Mouse (Mus musculus) spleen, adult 2 months (tissue): Measurements from ENCODE around the gene Dpep1. TPM values are rescaled to one million over a fixed set of nuclear protein-coding genes. Genes with fewer than 3 reads are reported as not detected.

Experiments
- DNase-seq, 2 experiments: peaks; one replicate each; pipeline versions ENCODE4 v3.0.0 to v3.0.0-alpha.2; 2012 to 2021; ENCODE audit warnings: low spot score in 2 of 2, low read depth in 1 of 2
- H3K27ac ChIP-seq: fragments of 200-500 bp; 2 replicates; pipeline ENCODE4 v1.5.1; 2012; ENCODE audit warnings: low read length, inconsistent platforms; ENCODE audit not compliant: insufficient read depth
- H3K27me3 ChIP-seq: fragments of 200-500 bp; 2 replicates; pipeline ENCODE4 v1.6.1; 2012; ENCODE audit warnings: mild to moderate bottlenecking, moderate library complexity, low read length, inconsistent platforms; ENCODE audit not compliant: control insufficient read depth, insufficient read depth
- H3K36me3 ChIP-seq: fragments of 200-500 bp; 2 replicates; pipeline ENCODE4 v1.6.1; 2012; ENCODE audit warnings: mild to moderate bottlenecking, low read length, inconsistent platforms; ENCODE audit not compliant: control insufficient read depth, insufficient read depth
- H3K4me1 ChIP-seq: fragments of 200-500 bp; 2 replicates; pipeline ENCODE4 v1.6.1; 2011; ENCODE audit warnings: inconsistent platforms; ENCODE audit not compliant: control insufficient read depth, insufficient read depth, insufficient read length
- H3K4me3 ChIP-seq: fragments of 200-500 bp; 2 replicates; pipeline ENCODE4 v1.5.1; 2011; ENCODE audit warnings: mild to moderate bottlenecking, inconsistent platforms; ENCODE audit not compliant: insufficient read depth, insufficient read length; ENCODE audit errors: extremely low read depth
- CTCF ChIP-seq: fragments of 200-500 bp; IDR thresholded peaks from 2 replicates; pipeline ENCODE4 v1.5.1; 2011; ENCODE audit warnings: mild to moderate bottlenecking, inconsistent platforms; ENCODE audit not compliant: insufficient read depth, insufficient read length, insufficient replicate concordance; ENCODE audit errors: extremely low read depth
- POLR2A ChIP-seq: fragments of 200-500 bp; IDR thresholded peaks from 2 replicates; pipeline ENCODE4 v1.6.1; 2011; ENCODE audit warnings: low read depth, low read length, inconsistent platforms
- WGBS: fragments of 180-500 bp; shearing (Covaris S2); methylation state at CpG from one replicate; pipeline ENCODE4 v1.1.7; 2018; 5-methylcytosine and 5-hydroxymethylcytosine counted together
- polyA plus RNA-seq: library from polyadenylated mRNA; depleted of rRNA; stranded (reverse); fragments of >200 nt; gene quantifications from 2 replicates; pipeline ENCODE4 v1.2.3, GENCODE M21; 2012

Dpep1 gene
- polyA plus RNA-seq, 1 experiment, result 1.6 TPM

GRCm38 (mm10) chr8:123211876-123212275, 25.8 kb downstream of the Dpep1 start:
- Histone ChIP-seq H3K27ac (no peak overlapping the region), H3K36me3 (peaks cover 26% of the 10 kb centered on the region), H3K4me3 (peak overlapping the region; percentile 87), H3K27me3 (no peaks in the 10 kb centered on the region), H3K4me1 (peaks cover 8% of the 10 kb centered on the region; the same call in 1 of the 2 replicates)
- no peak for DNase-seq
- TF ChIP-seq CTCF, result no peak
- TF ChIP-seq POLR2A, result no peak
- WGBS, result 18% methylated on average over 10 of the region's 10 CpGs

- peak; percentile 92 for TF ChIP-seq POLR2A
- peak; percentile 32; the same call in 1 of the 2 replicates for TF ChIP-seq CTCF
- Histone ChIP-seq H3K27me3 (no peaks in the 10 kb centered on the region), H3K4me1 (peaks cover 8% of the 10 kb centered on the region; the same call in 1 of the 2 replicates), H3K4me3 (peak within 1 kb of the TSS; percentile 87), H3K27ac (peak within 1 kb of the TSS; percentile 21), H3K36me3 (peaks cover 21% of the 10 kb centered on the region)
- DNase-seq, result peak; percentile 75 to 81
- under 1% methylated on average over 67 of the region's 76 CpGs for WGBS
These were observed 26.5 kb downstream of the Dpep1 start, which contains the start of the genes Chmp1a and Spata33 for GRCm38 (mm10) chr8:123212321-123213117. TSS of gene Chmp1a (minus strand) at chr8:123212763. TSS of gene Spata33 (plus strand) at chr8:123212832.

- TF ChIP-seq CTCF (no peak), POLR2A (no peak)
- no peak for DNase-seq
- H3K27ac ChIP-seq, result no peak overlapping the region
These were observed 27.2 kb downstream of the Dpep1 start for GRCm38 (mm10) chr8:123213118-123213772.

GRCm38 (mm10) chr8:123215430-123215829, 29.4 kb downstream of the Dpep1 start:
- H3K4me1 ChIP-seq, result peaks cover 8% of the 10 kb centered on the region; the same call in 1 of the 2 replicates
- H3K36me3 ChIP-seq, result no peaks in the 10 kb centered on the region
- no peak overlapping the region for H3K4me3 ChIP-seq
- no peak for DNase-seq
- H3K27me3 ChIP-seq, result no peaks in the 10 kb centered on the region
- no peak overlapping the region for H3K27ac ChIP-seq
- no peak for TF ChIP-seq POLR2A
- TF ChIP-seq CTCF, result no peak
- WGBS, result 76% methylated on average over 3 of the region's 3 CpGs

More at GRCm38 (mm10) chr8:123213118-123213772, 27.2 kb downstream of the Dpep1 start:
- H3K36me3 ChIP-seq, result peaks cover 15% of the 10 kb centered on the region
- no peaks in the 10 kb centered on the region for H3K27me3 ChIP-seq
- H3K4me3 ChIP-seq, result peak overlapping the region; percentile 58
- peaks cover 8% of the 10 kb centered on the region; the same call in 1 of the 2 replicates for H3K4me1 ChIP-seq
- 30% methylated on average over 22 of the region's 22 CpGs for WGBS

GRCm38 (mm10) chr8:123220917-123221316, 34.9 kb downstream of the Dpep1 start:
- WGBS, result 21% methylated on average over 1 of the region's 1 CpGs
- H3K4me1 ChIP-seq, result peaks cover 4% of the 10 kb centered on the region; the same call in 1 of the 2 replicates
- TF ChIP-seq POLR2A, result no peak
- no peak for TF ChIP-seq CTCF

GRCm38 (mm10) chr8:123224278-123225266, 38.5 kb downstream of the Dpep1 start, which contains the start of gene Cdk10:
TSS of gene Cdk10 (plus strand) at chr8:123224842.
- peak within 1 kb of the TSS; percentile 80 for H3K4me3 ChIP-seq

More at GRCm38 (mm10) chr8:123220917-123221316, 34.9 kb downstream of the Dpep1 start:
- no peak for DNase-seq
- Histone ChIP-seq H3K27me3 (no peaks in the 10 kb centered on the region), H3K27ac (no peak overlapping the region), H3K36me3 (no peaks in the 10 kb centered on the region), H3K4me3 (no peak overlapping the region)

More at GRCm38 (mm10) chr8:123224278-123225266, 38.5 kb downstream of the Dpep1 start, which contains the start of gene Cdk10:
- Histone ChIP-seq H3K36me3 (0 out of 2 replicates have a peak, but pooled peaks cover 2% of the 10 kb centered on the region), H3K27ac (peak within 1 kb of the TSS; percentile 44), H3K27me3 (no peaks in the 10 kb centered on the region), H3K4me1 (peaks cover 4% of the 10 kb centered on the region; the same call in 1 of the 2 replicates)
- TF ChIP-seq CTCF, result no peak
- TF ChIP-seq POLR2A, result peak; percentile 90
- peak; percentile 74 to 91 for DNase-seq
- WGBS, result 2% methylated on average over 59 of the region's 59 CpGs
